Mouse (Mus musculus) macrophage (primary cell): ENCODE results near the gene Gm20431. TPM values are rescaled to one million over a fixed set of nuclear protein-coding genes. Genes with fewer than 3 reads are reported as not detected.
"Not testable (repeated sequence)": the region's sequence is repeated elsewhere in the genome, so short reads cannot be mapped to it uniquely, and the experiment has no call there.

Experiments
- H3K27ac ChIP-seq: fragments of 350-480 bp; formaldehyde crosslinking; 2 replicates; pipeline ENCODE4 v1.9.0; 2021
- H3K36me3 ChIP-seq: fragments of 350-480 bp; formaldehyde crosslinking; 2 replicates; pipeline ENCODE4 v1.9.0; 2021; ENCODE audit errors: inconsistent target
- H3K4me3 ChIP-seq: fragments of 350-480 bp; formaldehyde crosslinking; 2 replicates; pipeline ENCODE4 v1.9.0; 2021; ENCODE audit errors: inconsistent target
- H3K79me2 ChIP-seq: fragments of 350-480 bp; formaldehyde crosslinking; 2 replicates; pipeline ENCODE4 v1.9.0; 2021; ENCODE audit errors: inconsistent target
- WGBS: methylation state at CpG from one replicate; pipeline ENCODE4 v1.1.7; 2026; ENCODE audit warnings: inconsistent platforms; ENCODE audit not compliant: missing documents; 5-methylcytosine and 5-hydroxymethylcytosine counted together
- polyA plus RNA-seq: library from polyadenylated mRNA; stranded (reverse); fragments of 250-400 nt; gene quantifications from 3 replicates; pipeline ENCODE4 v1.2.4, GENCODE M21; 2018; ENCODE audit warnings: inconsistent platforms

The Gm20431 gene
- polyA plus RNA-seq, 1 experiment from 2014 or later: not detected

GRCm38 (mm10) chr2:167659847-167660610, 1.3 kb downstream of the Gm20431 start:
- Histone ChIP-seq H3K36me3 (0 out of 2 replicates have a peak, but pooled peaks cover 1% of the 10 kb centered on the region), H3K4me3 (peak overlapping the region; percentile 99), H3K27ac (peak overlapping the region; percentile 97), H3K79me2 (peaks cover 58% of the 10 kb centered on the region)
- WGBS: 47% methylated on average over 13 of the region's 13 CpGs

- Histone ChIP-seq H3K27ac (peak overlapping the region; percentile 97), H3K79me2 (peaks cover 65% of the 10 kb centered on the region), H3K4me3 (peak overlapping the region; percentile 99), H3K36me3 (peaks cover 6% of the 10 kb centered on the region; the same call in 1 of the 2 replicates)
- WGBS: 74% methylated on average over 10 of the region's 10 CpGs
Observed at GRCm38 (mm10) chr2:167659177-167659846, 2.0 kb downstream of the Gm20431 start.

- WGBS: 91% methylated on average over 9 of the region's 11 CpGs
- Histone ChIP-seq H3K36me3 (peaks cover 12% of the 10 kb centered on the region; the same call in 1 of the 2 replicates), H3K4me3 (peak overlapping the region; percentile 99), H3K27ac (peak overlapping the region; percentile 97), H3K79me2 (peaks cover 71% of the 10 kb centered on the region)
Observed at GRCm38 (mm10) chr2:167658712-167659111, 2.6 kb downstream of the Gm20431 start.

- peak overlapping the region; percentile 99; the same call in 1 of the 2 replicates for H3K4me3 ChIP-seq
- H3K79me2 ChIP-seq: peaks cover 79% of the 10 kb centered on the region
- H3K36me3 ChIP-seq: peaks cover 19% of the 10 kb centered on the region
- H3K27ac ChIP-seq: peak overlapping the region; percentile 97
- 91% methylated on average over 4 of the region's 4 CpGs for WGBS
Observed at GRCm38 (mm10) chr2:167657973-167658372, 3.3 kb downstream of the Gm20431 start.

- WGBS: 10% methylated on average over 16 of the region's 16 CpGs
- H3K4me3 ChIP-seq: peak overlapping the region; percentile 99
- peak overlapping the region; percentile 97 for H3K27ac ChIP-seq
- peaks cover 90% of the 10 kb centered on the region for H3K79me2 ChIP-seq
- H3K36me3 ChIP-seq: peaks cover 30% of the 10 kb centered on the region
Observed at GRCm38 (mm10) chr2:167656629-167657478, 4.4 kb downstream of the Gm20431 start.

GRCm38 (mm10) chr2:167654911-167655600, 6.2 kb downstream of the Gm20431 start:
- H3K36me3 ChIP-seq: peaks cover 44% of the 10 kb centered on the region
- H3K4me3 ChIP-seq: no peak overlapping the region
- H3K27ac ChIP-seq: peak overlapping the region; percentile 97
- peaks cover 96% of the 10 kb centered on the region for H3K79me2 ChIP-seq
- 95% methylated on average over 9 of the region's 10 CpGs for WGBS

- 96% methylated on average over 7 of the region's 7 CpGs for WGBS
- Histone ChIP-seq H3K79me2 (peaks cover 95% of the 10 kb centered on the region), H3K36me3 (peaks cover 55% of the 10 kb centered on the region), H3K4me3 (no peak overlapping the region), H3K27ac (peak overlapping the region; percentile 94; the same call in 1 of the 2 replicates)
Observed at GRCm38 (mm10) chr2:167652694-167653093, 8.6 kb downstream of the Gm20431 start.

GRCm38 (mm10) chr2:167651622-167652021, 9.7 kb downstream of the Gm20431 start:
- peak overlapping the region; percentile 94; the same call in 1 of the 2 replicates for H3K27ac ChIP-seq
- peaks cover 98% of the 10 kb centered on the region for H3K79me2 ChIP-seq
- 90% methylated on average over 9 of the region's 9 CpGs for WGBS
- H3K36me3 ChIP-seq: peaks cover 63% of the 10 kb centered on the region
- H3K4me3 ChIP-seq: no peak overlapping the region

GRCm38 (mm10) chr2:167649290-167650032, 11.8 kb downstream of the Gm20431 start:
- 50% methylated on average over 12 of the region's 12 CpGs for WGBS
- Histone ChIP-seq H3K4me3 (no peak overlapping the region), H3K36me3 (peaks cover 77% of the 10 kb centered on the region), H3K27ac (peak overlapping the region; percentile 94), H3K79me2 (peaks cover 99% of the 10 kb centered on the region)

- H3K36me3 ChIP-seq: peaks cover 55% of the 10 kb centered on the region
- peaks cover 70% of the 10 kb centered on the region for H3K79me2 ChIP-seq
- H3K4me3 ChIP-seq: no peak overlapping the region
- H3K27ac ChIP-seq: no peak overlapping the region
- WGBS: 89% methylated on average over 4 of the region's 4 CpGs
Observed at GRCm38 (mm10) chr2:167646411-167646810, 14.9 kb downstream of the Gm20431 start.

- 87% methylated on average over 10 of the region's 13 CpGs for WGBS
- Histone ChIP-seq H3K36me3 (peaks cover 43% of the 10 kb centered on the region), H3K79me2 (peaks cover 42% of the 10 kb centered on the region)
- H3K4me3 ChIP-seq, H3K27ac ChIP-seq: not testable (repeated sequence)
Observed at GRCm38 (mm10) chr2:167643356-167644052, 17.8 kb downstream of the Gm20431 start.

GRCm38 (mm10) chr2:167642164-167642563, 19.1 kb downstream of the Gm20431 start:
- Histone ChIP-seq H3K36me3 (peaks cover 30% of the 10 kb centered on the region), H3K79me2 (peaks cover 29% of the 10 kb centered on the region), H3K4me3 (no peak overlapping the region), H3K27ac (no peak overlapping the region)
- 98% methylated on average over 5 of the region's 6 CpGs for WGBS

GRCm38 (mm10) chr2:167641337-167641736, 20.0 kb downstream of the Gm20431 start:
- H3K27ac ChIP-seq: no peak overlapping the region
- peaks cover 27% of the 10 kb centered on the region for H3K36me3 ChIP-seq
- H3K79me2 ChIP-seq: peaks cover 21% of the 10 kb centered on the region
- H3K4me3 ChIP-seq: no peak overlapping the region
- WGBS: 38% methylated on average over 8 of the region's 8 CpGs
